Mouse (Mus musculus) heart, adult 11 months (tissue): Measurements from ENCODE around the gene Rbm7.
"Not testable (repeated sequence)": the region's sequence is repeated elsewhere in the genome, so short reads cannot be mapped to it uniquely, and the experiment has no call there.

Source experiments
- DNase-seq: peaks from one replicate; pipeline ENCODE4 v3.0.0; 2022

Rbm7 gene

DNA sequence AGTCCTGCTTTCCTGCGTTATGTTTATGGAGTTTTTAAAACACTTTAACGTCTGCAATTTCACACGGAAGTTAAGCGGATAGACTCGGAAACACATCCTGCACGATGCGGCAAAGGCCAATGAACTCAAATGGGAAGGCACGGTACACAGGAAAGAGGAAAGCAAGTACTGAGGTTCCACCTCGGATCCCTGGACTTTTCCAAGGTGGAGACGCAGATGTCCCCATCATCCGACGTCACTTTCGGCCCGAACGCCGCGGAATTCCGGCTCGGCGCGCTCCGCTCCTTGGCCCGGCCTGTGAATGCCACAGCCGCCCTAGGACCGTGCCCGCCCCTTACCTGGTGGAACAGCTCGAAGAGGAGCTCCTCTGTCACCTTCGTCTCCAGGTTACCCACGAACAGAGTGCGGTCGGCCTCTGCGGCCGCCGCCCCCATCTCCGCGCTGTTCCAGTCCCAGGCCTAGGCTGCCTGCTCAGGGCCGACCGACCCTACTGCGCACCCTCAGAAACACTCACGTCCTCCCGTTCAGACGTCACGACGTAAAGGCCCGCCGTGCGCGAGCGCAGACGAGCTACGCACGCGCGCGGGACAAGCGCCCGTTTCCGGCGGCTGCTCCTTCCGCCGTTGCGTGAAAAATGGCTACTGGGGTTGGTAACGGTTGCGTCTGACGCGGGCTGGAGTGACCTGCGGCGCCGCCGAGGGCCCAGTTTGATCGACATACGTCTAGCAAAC lies at the start of gene Rbm7, which contains the start of gene Gm5617:
Rbm7 (minus strand) TSS at position 483 of the 731 bp plus-strand sequence.
Gm5617 (plus strand) TSS at position 626 of the 731 bp plus-strand sequence.
- peak; percentile 100 for DNase-seq

DNA sequence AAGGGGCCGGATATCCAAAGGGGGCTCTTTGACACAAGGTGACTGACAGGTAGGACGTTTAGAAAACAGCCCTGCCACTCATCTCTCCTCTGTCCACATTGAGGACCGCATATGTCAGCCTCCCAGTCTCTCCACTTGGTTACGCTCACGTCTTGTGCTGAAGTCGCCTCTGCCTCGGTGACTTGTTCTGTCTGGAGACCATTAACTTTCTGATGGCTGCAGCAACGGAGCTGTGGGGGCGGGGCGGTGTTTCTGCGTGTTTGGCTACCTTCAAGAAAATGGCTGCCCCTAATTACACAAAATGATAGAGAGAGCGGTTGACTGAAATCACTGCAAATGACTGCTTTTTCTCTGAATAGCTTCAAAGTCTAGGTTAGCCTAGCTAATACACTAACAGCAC lies 43.6 kb upstream of the Rbm7 start:
- peak; percentile 87 for DNase-seq

DNA sequence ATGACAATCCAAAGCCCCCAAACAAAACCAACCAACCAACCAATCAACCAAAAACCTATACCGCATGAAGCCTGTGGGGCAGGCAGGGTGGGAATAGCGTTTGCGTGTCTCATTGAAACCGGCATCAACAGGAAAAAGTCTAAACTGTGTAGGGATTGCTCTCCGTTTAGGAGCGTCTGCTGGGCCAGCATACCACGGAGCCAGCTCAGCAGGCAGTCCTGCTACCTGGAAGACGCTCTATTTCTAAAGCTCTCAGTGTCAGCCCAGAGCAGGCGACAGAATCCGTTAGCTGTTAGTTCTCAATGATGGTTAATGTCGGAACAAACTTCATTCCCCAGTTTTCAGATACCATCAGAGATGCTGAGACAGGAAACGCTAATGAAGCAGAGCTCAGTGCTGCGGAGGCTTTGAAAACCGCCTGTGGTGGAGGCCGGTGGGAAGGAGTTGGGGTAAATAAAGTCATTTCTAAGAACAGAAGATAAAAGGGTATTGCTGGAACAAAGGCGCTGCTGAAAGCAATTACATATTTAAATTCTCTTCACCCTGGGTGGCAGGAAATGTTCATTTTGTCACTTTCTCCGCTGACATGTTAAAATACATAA lies 43.0 kb upstream of the Rbm7 start:
- peak; percentile 41 for DNase-seq

DNA sequence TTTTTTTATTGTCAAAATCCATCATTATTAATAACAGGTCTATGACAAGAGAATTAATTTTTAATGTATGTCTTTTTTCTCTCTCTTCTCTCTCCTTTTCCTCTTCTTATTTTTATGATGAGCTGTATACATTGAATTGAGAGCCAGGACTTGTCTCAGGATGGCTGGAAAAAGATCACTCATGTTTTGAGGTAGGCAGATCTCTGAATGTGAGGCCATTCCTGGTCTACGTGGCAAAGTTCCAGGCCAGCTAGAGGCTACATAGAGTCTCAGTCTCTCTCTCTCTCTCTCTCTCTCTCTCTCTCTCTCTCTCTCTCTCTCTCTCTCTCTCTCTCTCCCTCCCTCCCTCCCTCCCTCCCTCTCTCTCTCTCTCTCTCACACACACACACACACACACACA lies 42.5 kb upstream of the Rbm7 start:
- DNase-seq = not testable (repeated sequence)

DNA sequence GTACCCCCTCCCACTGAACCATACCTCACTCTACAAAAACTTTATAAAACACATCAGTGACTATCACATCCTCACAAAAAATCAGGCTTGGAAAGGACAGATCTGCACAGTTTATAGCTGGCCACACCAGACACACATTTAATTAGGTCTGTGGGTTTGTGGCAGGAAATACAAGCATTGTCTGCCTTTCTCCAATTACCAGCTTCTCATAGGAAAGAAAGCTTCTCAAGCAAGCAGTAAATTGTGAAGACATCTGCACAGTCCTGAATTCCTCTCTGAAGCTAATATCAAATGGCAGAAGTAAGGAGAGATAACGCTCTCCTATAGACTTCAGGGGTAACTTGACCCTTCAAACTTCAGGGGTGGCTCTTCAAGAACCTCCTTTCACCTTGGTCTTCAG lies 41.3 kb upstream of the Rbm7 start:
- DNase-seq = peak; percentile 23

DNA sequence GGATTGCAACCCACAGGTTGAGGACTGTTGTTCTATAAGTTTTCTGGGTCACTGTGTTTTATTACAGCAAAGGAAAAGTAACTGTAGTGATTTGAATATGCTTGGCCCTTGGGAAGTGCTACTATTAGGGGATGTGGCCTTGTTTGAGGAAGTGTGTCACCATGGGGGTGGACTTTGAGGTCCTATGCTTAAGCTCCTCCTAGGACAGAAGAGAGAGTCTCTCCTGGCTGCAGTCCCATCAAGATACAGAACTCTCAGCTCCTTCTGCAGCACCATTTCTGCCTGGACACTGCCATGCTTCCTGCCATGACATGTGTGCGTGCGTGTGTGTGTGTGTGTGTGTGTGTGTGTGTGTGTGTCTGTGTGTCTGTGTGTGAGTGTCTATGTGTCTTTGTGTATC lies 37.6 kb upstream of the Rbm7 start:
- peak; percentile 66 for DNase-seq

DNA sequence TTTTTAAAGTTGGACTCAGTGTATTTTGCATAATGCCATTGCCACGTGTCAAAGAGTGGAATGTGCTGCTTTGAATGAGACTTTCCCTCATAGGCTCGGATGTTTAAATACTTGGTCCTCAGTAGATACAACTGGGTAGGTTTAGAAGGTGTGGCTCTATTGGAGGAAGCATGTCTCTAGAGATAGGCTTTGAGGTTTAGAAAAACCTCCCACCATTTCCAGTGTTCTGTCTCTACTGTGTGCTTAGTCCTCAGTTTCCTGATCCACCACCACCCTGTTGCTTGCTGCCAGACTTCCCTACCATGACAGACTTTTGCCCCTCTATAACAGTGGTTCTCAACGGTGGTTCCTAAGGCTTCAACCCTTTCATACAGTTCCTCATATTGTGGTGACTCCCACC lies 37.1 kb upstream of the Rbm7 start:
- DNase-seq = peak; percentile 25

DNA sequence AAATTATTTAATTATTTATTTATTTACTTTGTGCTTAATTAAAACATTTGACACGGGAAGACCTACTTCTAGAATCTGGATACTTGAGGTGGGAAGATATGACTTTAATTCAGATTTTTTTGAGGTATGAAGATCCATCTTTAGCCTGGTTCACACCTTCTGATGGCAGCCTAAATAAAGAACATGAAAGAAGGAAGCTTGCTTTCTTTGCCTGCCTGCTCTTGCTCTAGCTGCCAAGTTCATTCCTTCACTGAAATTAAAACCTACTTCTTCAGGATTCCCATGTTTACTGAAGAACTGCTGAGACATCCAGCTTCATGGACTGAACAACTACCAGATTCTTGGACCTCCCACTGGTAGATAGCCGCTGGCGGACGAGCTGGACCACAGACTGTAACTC lies 36.2 kb upstream of the Rbm7 start:
- peak; percentile 25 for DNase-seq

DNA sequence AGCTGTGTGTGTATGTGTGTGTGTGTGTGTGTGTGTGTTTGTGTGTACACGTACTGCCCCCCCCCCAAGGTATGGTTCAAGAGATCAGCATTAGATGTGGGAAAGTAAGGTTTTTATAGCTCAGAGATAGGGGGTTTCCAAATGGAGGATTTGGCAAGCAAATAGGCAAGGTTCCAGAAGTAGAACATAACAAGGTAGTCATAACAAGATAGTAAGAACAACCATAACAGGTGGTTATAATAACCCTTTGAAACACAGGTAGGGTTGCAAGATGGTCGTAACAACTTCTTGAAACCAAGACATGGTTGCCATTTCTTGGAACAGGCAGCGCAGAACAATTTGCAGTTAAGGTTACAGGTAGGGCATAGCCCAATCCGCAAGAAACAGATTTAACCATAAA lies 31.4 kb upstream of the Rbm7 start:
- DNase-seq = peak; percentile 7

DNA sequence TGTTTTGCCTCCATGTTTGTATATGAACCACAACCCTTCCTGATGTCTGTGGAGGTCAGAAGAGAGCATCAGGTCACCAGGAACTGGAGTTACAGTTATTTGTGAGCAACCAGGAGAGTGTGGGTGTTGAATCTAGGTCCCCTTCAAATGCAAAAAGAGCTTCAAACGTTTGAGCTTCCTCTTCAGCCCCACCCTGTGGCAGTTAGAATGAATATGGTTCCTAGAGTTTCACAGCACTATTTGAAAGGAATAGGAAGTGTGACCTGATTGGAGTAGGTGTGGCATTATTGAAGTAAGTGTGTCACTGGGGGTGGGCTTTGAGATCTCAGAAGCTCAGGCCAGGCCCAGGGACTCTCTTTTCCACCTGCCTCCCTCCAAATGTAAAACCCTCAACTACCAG lies 30.5 kb upstream of the Rbm7 start:
- DNase-seq = peak; percentile 61

DNA sequence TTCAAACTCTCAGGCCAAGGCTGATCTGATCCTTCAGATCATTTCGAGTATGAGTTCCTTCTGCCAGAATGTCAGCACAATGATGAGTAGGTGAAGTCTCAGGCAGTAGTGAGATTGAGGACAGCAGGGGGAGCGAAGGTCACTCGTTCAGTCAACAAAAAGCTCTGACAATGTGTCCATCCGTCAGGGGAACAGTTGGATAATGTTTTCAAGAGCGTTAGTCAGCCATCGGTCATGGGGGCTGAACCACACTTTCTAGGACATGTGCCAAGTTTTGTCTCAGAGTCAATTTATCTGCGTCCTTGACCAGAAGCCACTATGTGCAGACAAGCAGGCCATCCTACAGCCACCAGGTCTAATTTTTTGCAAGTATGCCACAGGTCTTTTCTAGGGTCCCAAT lies 25.3 kb upstream of the Rbm7 start:
- peak; percentile 90 for DNase-seq

DNA sequence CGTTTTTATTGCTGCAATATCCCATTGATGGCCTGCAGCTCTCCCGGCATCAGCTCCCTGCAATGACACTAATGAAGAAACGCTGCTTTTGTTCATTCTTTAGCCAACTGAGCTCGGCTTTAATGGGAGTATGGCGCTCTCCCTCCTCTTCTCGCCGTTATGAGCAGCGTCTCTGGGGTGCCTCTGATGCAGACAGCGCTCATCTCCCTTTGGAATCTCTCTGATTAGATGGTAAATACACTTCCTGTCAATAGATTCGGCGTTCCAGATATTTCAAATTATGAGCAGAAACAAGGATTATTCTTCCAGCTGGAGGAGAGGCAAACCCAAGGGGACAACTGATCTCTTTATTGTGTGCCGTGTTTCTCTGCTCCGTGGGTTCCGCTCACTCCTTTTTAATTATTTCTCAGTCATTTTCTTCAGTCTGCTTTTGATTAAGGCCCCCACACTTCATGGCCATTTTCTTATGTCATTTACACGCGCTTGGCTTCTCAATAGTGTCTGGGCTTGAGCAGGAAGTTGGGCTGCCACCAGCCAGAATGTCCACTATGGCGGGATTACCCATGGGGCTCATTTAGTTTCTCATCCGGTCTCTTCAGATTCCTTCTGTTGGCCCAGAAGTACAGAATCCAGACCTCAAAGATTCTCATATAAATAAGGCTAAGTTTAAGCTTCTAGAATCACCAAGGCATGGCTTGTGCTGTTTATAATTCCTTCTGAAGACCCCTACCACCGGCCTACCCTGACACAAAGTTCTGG lies 22.5 kb upstream of the Rbm7 start:
- peak; percentile 87 for DNase-seq

DNA sequence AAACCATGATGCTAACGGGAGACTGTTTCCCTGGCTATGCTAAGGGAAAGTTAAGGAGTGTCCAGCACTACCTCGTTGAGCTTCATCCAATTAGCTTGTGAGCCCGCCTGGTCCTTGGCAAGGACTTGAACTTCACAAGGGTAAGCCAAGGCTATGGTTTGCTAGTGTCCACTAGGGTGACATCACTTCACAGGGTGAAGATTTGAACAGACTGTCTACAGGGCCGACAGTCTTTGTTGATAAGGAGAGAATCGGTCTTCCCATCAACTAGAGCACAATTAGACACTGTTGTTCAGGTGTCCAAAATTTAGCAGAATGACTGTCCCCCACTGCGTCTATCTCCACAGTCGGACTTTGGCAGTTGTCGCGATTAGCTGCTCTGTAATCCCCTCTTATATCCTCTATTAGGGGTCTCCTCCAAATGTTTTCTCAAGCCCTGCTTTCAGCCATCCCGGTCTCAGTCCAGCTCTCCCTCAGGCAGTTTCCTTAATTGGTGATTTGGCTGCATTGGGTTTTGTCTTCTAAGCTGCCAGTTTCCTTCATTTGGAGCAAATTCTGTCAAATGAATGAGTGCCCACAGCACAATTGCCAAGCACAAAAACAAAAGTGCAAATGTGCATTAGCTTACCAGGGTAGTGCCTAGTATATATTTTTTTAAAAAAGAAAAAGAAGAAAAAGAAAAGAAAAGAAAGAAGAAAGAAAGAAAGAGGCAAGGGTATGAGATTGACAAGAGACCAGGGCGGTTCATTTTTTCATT lies 21.7 kb upstream of the Rbm7 start:
- peak; percentile 42 for DNase-seq

DNA sequence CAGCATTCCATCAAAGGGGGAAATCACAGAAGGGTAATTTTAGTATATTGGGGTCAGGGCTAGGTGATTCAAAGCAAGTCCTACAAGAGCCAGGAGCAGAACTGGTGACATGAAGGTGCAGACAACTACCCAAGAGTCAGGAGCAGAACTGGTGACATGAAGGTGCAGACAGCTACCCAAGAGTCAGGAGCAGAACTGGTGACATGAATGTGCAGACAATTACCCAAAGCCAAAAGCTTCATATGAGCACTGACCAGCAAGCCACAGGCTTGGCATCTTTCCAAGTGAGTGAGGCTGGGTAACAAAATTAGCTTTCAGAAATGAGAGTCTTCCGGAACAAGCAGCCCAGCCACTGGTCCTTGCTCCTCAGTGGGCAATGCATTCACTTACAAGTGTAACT lies 20.2 kb upstream of the Rbm7 start:
- peak; percentile 84 for DNase-seq

DNA sequence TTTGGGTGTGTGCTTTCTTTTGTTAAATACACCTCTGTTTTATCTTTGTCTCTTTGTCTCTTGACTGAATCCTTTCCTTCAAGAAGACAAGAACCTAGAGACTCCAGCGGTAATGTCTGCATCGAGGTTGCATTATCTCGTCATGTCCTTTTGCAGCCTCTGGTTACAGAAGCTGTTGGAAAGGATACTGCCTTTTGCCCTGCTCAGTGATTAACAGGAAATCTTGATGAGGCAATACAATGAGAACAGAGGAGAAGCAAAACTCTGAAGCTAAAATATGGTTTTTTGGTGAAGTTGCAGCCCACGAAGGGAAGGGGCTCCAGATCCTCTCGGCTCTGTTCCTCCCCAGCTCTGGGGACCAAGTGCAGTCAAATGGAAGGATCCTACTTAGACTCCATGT lies 15.0 kb upstream of the Rbm7 start:
- peak; percentile 10 for DNase-seq

DNA sequence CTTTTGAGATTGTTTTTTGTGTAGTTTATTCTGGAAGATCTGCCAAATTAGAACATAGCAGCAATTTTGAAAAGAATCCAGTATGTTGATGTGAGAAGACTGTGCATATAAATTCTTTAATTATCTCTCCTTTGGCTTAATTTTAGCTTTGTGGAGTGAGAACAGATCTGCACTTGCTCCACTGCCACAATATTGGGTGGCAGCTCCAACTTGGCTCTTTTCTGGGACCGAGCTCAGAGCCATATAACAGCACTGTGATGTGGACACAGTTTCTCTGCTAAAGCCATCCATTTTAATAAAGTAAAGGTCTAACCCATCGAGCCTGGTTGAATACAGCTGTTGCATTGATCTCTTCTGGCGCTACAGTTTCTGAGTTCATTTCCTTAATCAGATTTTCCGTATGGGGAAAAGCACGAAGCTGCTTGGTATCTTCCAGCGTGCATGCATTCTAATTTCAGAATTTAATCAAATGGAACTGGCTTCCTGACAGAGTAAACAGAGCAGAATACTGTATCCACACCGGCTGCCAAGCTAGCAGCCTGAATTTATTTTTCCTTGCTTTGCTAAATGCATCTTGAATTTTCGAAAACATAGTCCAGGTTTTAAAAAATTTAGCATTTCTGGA lies 9.8 kb upstream of the Rbm7 start:
- DNase-seq = peak; percentile 27

DNA sequence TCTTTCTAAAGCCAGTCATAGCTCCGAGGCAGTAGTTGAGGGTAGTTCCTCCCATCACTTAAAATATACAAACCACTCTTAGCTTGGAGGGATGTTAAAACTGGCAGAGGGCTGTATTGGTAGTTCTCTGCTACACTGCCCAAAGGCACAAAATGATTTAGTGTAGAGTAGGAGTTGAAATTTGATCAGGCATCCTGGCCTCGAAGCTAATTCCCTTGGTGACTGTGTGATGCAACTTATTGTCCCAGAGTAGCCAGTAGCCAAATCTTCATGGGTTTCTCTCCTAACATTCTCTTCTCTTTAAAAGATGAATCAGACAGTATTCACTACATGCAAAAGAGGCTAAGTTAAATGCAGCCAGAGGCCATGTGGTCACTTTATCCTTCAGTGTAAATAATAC lies 7.9 kb upstream of the Rbm7 start:
- DNase-seq = no peak

DNA sequence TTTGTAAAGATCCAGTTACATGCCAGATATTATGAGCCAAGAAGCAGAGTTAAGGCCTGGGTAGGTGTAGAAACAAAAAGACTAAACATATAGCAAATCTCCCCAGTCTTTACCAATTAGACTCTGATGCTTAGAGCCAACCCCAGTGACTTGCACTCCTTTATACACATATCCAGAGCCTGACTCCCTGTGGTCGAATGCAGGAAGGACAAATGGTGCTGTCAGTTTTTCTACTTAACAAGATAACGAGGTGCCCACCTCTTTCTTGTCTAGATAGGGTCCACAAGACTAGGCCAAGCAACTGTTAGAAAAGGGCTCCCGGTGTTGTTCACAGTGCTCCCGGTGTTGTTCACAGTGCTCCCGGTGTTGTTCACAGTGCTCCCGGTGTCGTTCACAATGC lies 6.1 kb upstream of the Rbm7 start:
- peak; percentile 54 for DNase-seq

DNA sequence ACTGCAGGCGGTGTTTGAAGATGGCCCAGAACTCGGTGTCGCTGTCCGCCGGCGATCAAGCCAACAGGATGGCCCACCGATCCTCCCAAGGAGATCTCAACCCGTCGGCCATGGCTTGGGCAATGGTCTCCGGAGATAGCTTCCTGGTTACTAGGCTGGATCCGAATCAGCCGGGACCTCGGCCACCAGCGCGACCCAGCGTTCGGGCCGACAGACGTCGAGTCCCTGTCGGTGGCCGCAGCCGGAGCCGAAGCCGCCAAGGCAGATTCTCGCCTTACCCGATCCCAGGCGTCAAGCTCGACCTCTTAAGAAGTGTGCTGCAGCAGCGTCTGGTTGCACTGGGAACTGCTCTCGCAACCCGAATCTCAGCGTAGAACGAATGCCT lies 441 bp upstream of the Rbm7 start:
- DNase-seq = no peak

DNA sequence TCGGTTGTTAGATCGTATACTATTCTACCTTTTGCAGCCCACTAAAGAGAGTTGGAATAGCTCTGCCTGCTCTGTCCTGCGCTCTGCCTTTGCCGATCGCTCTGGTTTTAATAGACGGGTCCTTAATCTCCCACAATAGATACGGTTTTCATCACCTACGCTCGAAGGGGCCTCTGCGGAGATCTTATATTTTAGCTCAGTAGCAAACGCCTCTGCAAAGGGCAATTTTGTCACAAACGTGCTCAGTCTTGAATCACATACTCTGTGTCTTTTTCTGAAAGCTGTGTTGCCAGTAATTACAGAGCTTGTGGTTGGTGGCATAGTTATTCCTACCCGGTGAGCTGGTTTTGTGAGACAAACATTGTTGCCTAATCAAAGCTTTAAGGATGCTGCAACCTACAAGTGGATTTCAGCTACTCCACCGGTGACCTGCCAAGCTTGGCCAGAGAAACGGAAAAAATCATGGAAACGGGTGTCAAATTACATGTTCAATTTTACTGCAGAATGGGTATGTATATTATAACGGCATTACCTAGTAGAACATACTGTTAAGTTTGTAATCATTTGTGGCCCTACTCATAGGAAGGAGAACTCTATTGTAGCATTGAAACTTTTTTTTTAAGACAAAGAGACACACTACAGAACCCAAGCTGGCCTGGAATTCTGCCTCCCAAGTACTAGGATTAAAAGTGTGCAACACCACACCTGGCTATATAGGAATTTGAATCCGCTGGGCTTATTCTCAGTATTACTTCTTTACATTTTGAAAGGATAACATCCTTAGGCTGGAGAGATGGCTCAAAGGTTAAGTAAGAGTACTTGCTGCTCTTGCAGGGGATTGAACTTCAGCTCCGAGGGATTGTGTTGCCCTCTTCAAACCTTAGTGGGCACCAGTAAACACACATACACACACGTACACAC lies 13.6 kb downstream of the Rbm7 start:
- DNase-seq = peak; percentile 74

DNA sequence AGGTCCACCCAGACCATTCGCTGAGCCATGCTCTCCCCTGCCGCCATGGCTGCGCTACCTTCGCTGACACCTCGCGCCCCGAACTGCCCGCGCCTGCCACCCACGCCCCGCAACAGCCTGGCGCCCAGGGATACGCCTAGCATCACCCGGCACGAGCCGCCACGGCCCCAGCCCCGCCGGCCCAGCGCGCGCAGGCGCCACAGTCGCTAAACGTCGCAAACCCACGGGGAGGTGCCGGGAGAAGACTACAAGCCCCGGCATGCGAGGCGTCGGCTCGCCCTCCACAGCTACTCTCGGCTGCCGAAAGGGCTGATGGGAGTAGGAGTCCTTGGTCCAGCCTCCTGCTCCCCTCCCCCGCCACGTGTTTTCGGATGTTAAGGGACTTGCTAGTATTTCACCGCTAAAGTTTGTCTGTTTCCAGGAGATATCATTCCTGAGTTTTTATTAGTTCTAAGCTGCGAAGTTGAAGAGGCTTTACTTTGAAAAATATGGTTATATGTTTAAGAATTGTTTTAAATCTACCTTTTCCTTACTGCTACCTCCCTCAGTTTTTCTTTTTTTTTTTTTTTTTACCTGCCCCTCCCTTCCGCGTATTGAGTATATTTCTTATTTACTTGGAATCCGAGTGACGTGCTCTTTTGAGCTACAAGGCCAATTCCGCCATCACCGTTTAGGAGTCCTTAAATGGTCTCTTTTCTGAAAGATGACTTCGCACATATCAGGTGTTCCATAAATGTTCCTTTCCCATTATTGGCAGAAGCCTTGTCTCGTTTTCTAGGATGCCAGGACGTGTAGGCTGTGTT lies 14.5 kb downstream of the Rbm7 start, which contains the start of gene Rexo2:
Rexo2 (minus strand) TSS at position 213 of the 803 bp plus-strand sequence.
- peak; percentile 100 for DNase-seq
